Mouse (Mus musculus): ENCODE results near the gene Akt3. TPM values are rescaled to one million over a fixed set of nuclear protein-coding genes. Genes with fewer than 3 reads are reported as not detected.

Akt3 gene
- polyA plus RNA-seq, 1 experiment, result 20.2 TPM

DNA sequence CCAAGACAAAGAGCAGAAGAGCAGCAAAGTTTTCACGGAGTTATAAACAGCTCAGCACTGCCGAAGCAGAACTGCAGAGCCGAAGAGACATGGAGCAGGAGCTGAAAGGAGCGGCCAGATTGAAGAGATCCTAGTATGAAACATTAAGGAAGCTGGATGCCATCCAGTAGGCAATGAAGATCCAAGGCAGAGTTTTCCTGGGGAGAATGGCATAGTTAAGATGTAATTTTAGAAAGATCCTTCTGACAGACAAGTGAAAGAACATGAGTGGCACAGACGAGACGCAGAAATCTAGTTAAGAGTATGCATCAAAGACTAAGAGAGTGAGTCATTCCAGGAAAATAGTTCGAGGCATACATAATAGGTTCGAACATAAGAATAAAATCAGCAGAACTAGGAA, 131.3 kb downstream of the Akt3 start:
- no peak overlapping the region for H3K27ac ChIP-seq (ENCODE audit: control insufficient read depth, insufficient read depth, low read depth, low read length, poor library complexity)
- WGBS, result 89% methylated on average over 8 of the region's 8 CpGs

GRCm38 (mm10) chr1:177110665-177111271, 147.2 kb downstream of the Akt3 start:
- Histone ChIP-seq H3K4me3 (replicated peaks; ENCODE audit: control insufficient read depth, low read depth, low read length) (no peak overlapping the region), H3K4me1 (ENCODE audit: control insufficient read depth, insufficient read depth, low read length) (no peaks in the 10 kb centered on the region), H3K27ac (ENCODE audit: control insufficient read depth, insufficient read depth, low read depth, low read length, poor library complexity) (no peak overlapping the region)
- TF ChIP-seq CTCF (IDR thresholded peaks at IDR 0.05; ENCODE audit: control insufficient read depth, insufficient read depth, low read length) (no peak), POLR2A (IDR thresholded peaks at IDR 0.05; ENCODE audit: borderline replicate concordance, control insufficient read depth, low read depth, low read length) (no peak)
- WGBS, result 88% methylated on average over 2 of the region's 2 CpGs

More for the DNA sequence above, 131.3 kb downstream of the Akt3 start:
- no peak overlapping the region for H3K4me3 ChIP-seq (replicated peaks; ENCODE audit: control insufficient read depth, low read depth, low read length)
- no peaks in the 10 kb centered on the region for H3K4me1 ChIP-seq (ENCODE audit: control insufficient read depth, insufficient read depth, low read length)
- TF ChIP-seq CTCF (IDR thresholded peaks at IDR 0.05; ENCODE audit: control insufficient read depth, insufficient read depth, low read length) (no peak), POLR2A (IDR thresholded peaks at IDR 0.05; ENCODE audit: borderline replicate concordance, control insufficient read depth, low read depth, low read length) (no peak)

DNA sequence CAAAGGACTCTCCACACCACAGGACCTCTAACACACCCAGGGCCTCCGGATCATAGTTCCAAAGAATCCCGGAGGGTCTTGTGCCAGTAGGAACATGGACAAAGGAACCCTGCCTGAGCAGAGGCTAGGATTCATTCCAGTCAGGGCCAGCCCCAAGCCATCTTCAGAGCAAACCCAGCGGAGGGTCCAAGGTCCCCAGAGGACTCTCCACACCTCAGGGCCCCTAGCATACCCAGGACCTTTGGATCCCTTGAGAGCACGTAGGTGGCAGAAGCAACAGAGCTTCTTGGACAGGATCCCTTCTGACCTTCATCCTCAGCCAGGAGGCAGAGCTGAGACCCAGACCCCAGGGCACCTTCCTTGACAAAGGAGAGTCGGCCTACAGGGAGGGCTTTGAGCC, 167.5 kb downstream of the Akt3 start:
- TF ChIP-seq POLR2A (IDR thresholded peaks at IDR 0.05; ENCODE audit: borderline replicate concordance, control insufficient read depth, low read depth, low read length), result no peak
- TF ChIP-seq CTCF (IDR thresholded peaks at IDR 0.05; ENCODE audit: control insufficient read depth, insufficient read depth, low read length), result no peak
- no peaks in the 10 kb centered on the region for H3K4me1 ChIP-seq (ENCODE audit: control insufficient read depth, insufficient read depth, low read length)
- 84% methylated on average over 5 of the region's 5 CpGs for WGBS
- H3K27ac ChIP-seq (ENCODE audit: control insufficient read depth, insufficient read depth, low read depth, low read length, poor library complexity), result no peak overlapping the region
- H3K4me3 ChIP-seq (replicated peaks; ENCODE audit: control insufficient read depth, low read depth, low read length), result no peak overlapping the region

GRCm38 (mm10) chr1:177089515-177089914, 168.5 kb downstream of the Akt3 start:
- TF ChIP-seq POLR2A (IDR thresholded peaks at IDR 0.05; ENCODE audit: borderline replicate concordance, control insufficient read depth, low read depth, low read length) (no peak), CTCF (IDR thresholded peaks at IDR 0.05; ENCODE audit: control insufficient read depth, insufficient read depth, low read length) (no peak)
- Histone ChIP-seq H3K4me1 (ENCODE audit: control insufficient read depth, insufficient read depth, low read length) (no peaks in the 10 kb centered on the region), H3K27ac (ENCODE audit: control insufficient read depth, insufficient read depth, low read depth, low read length, poor library complexity) (no peak overlapping the region), H3K4me3 (replicated peaks; ENCODE audit: control insufficient read depth, low read depth, low read length) (no peak overlapping the region)
- WGBS, result 12% methylated on average over 3 of the region's 3 CpGs

GRCm38 (mm10) chr1:177089048-177089447, 169.0 kb downstream of the Akt3 start:
- TF ChIP-seq POLR2A (IDR thresholded peaks at IDR 0.05; ENCODE audit: borderline replicate concordance, control insufficient read depth, low read depth, low read length) (no peak), CTCF (IDR thresholded peaks at IDR 0.05; ENCODE audit: control insufficient read depth, insufficient read depth, low read length) (no peak)
- 78% methylated on average over 4 of the region's 4 CpGs for WGBS
- H3K27ac ChIP-seq (ENCODE audit: control insufficient read depth, insufficient read depth, low read depth, low read length, poor library complexity), result no peak overlapping the region
- H3K4me3 ChIP-seq (replicated peaks; ENCODE audit: control insufficient read depth, low read depth, low read length), result no peak overlapping the region
- H3K4me1 ChIP-seq (ENCODE audit: control insufficient read depth, insufficient read depth, low read length), result no peaks in the 10 kb centered on the region

DNA sequence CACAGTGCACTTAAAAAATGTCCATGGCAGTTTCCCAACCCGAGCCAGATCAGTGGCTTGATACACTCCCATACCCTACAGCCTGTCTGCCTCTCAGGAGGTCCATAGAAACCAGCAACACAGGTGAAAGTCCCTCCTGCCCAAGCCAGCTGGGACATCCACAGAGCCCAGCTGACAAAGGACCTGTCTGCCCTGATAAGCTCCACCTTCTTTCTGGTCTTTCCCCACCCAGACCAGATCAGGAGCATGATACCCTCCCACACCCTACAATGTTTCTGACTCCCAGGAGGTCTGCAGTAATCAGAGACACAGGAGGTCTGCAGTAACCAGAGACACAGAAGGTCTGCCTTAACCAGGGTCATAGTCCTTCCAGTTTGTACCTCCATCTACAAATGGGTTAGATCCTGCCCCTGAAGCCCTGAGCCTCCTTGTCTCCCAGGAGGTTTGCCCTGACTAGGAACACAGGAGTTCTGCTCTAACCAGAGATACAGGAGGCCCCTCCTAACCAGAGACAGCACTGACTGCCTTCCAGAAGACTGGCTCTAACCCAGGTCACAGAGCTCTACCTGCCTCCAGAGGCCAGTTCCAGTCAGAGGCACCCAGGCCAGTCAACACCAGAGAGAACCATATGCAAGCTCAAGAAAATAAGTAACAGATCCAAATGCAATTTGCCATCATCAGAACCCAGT, 175.9 kb downstream of the Akt3 start:
- WGBS, result 73% methylated on average over 1 of the region's 1 CpGs
- Histone ChIP-seq H3K27ac (ENCODE audit: control insufficient read depth, insufficient read depth, low read depth, low read length, poor library complexity) (no peak overlapping the region), H3K4me1 (ENCODE audit: control insufficient read depth, insufficient read depth, low read length) (no peaks in the 10 kb centered on the region), H3K4me3 (replicated peaks; ENCODE audit: control insufficient read depth, low read depth, low read length) (no peak overlapping the region)
- TF ChIP-seq POLR2A (IDR thresholded peaks at IDR 0.05; ENCODE audit: borderline replicate concordance, control insufficient read depth, low read depth, low read length) (no peak), CTCF (IDR thresholded peaks at IDR 0.05; ENCODE audit: control insufficient read depth, insufficient read depth, low read length) (no peak)

GRCm38 (mm10) chr1:177069161-177069560, 188.8 kb downstream of the Akt3 start:
- no peak for TF ChIP-seq CTCF (IDR thresholded peaks at IDR 0.05; ENCODE audit: control insufficient read depth, insufficient read depth, low read length)
- no peak for TF ChIP-seq POLR2A (IDR thresholded peaks at IDR 0.05; ENCODE audit: borderline replicate concordance, control insufficient read depth, low read depth, low read length)
- 62% methylated on average over 2 of the region's 2 CpGs for WGBS
- H3K4me3 ChIP-seq (replicated peaks; ENCODE audit: control insufficient read depth, low read depth, low read length), result no peak overlapping the region
- H3K4me1 ChIP-seq (ENCODE audit: control insufficient read depth, insufficient read depth, low read length), result no peaks in the 10 kb centered on the region; the same call in 1 of the 2 replicates
- H3K27ac ChIP-seq (ENCODE audit: control insufficient read depth, insufficient read depth, low read depth, low read length, poor library complexity), result no peak overlapping the region

- no peak for TF ChIP-seq CTCF (IDR thresholded peaks at IDR 0.05; ENCODE audit: control insufficient read depth, insufficient read depth, low read length)
- TF ChIP-seq POLR2A (IDR thresholded peaks at IDR 0.05; ENCODE audit: borderline replicate concordance, control insufficient read depth, low read depth, low read length), result no peak
Observed at GRCm38 (mm10) chr1:177067123-177067646, 190.8 kb downstream of the Akt3 start.

More at GRCm38 (mm10) chr1:177067123-177067646, 190.8 kb downstream of the Akt3 start:
- WGBS, result 89% methylated on average over 8 of the region's 8 CpGs
- H3K4me1 ChIP-seq (ENCODE audit: control insufficient read depth, insufficient read depth, low read length), result no peaks in the 10 kb centered on the region; the same call in 1 of the 2 replicates
- H3K4me3 ChIP-seq (replicated peaks; ENCODE audit: control insufficient read depth, low read depth, low read length), result no peak overlapping the region
- H3K27ac ChIP-seq (ENCODE audit: control insufficient read depth, insufficient read depth, low read depth, low read length, poor library complexity), result no peak overlapping the region
